Mouse (Mus musculus): ENCODE data around the gene Adgrb2.
A peak's percentile ranks its signal among the peaks of the same experiment; 100 is the strongest.

Gene Adgrb2

DNA sequence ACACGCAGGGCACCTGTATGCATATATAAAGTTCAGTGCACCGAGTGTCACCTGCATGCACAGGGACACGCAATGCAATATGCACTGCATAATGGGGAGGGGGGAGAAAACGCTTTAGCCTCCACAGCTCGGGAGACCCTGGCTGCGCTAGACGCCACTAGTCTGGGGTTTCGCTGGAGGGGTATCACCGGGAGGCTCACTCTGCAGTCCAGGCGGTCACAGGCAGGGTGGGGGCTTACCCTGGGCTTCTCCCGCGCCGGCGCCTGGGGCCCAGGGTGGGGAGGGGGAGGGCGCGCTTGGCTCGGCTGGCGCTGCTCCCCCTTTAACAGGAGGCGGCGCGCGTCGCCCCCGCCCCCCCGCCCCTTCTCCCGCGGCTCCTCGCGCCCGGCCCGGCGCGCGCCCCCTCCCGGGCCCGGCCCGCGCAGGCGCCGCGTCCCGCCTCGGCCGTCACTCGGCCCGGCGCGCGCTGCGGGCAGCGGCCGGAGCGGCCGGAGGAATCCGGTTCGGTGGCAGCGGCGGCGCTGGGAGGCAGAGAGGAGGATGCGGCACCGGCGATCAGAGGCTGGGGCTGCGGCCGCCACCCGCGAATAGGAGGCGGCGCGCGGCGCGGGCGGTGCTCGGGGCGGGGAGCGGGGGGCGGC lies at the start of gene Adgrb2:
Adgrb2 (plus strand) TSS at position 450 of the 641 bp plus-strand sequence.
- no peak for DNase-seq

DNA sequence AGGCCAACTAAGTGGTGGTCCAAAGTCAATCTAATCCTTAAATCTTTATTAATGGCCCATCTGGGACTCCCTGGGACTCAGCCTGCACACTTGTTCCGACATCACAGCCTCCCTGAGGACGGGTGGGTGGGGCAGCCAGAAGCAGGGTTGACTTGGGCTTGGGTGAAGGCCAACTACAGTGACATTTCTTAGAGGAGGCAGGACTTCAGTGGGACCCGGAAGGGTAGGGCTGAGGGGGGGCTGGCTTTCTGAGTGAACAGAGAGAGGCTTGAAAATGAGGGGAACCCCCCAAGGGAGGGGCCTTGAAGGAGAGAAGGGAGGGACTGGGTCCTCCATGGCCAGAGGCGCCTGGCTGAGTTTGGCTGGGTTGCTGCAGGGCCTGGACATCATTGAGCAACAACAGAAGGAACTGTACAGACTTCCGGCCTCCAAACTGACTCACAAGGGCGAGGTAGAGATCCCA lies 33.3 kb upstream of the Adgrb2 start:
- no peak for DNase-seq

GRCm38 (mm10) chr4:129952241-129952810 lies 32.3 kb upstream of the Adgrb2 start:
- no peak for DNase-seq

DNA sequence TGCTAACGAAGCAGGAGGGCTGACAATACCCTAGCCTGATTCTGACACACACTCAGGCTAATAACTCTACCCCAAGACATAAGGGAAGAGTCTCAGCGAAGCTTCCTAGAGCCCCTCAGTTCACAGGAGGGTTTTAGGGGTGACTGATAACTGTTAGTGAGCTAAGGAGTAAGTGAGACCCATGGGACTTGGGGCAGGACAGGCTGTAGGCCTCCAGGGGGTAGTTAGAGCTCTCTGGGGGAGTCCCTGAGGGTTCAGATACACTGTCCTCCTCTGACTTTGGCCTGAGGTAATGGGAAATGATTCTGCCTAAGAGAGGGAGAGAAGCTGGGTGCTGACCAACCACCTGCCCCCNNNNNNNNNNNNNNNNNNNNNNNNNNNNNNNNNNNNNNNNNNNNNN lies 30.1 kb upstream of the Adgrb2 start:
- no peak for DNase-seq

GRCm38 (mm10) chr4:129960180-129960944 lies 24.3 kb upstream of the Adgrb2 start:
- DNase-seq: peak; percentile 51

- DNase-seq: no peak
Observed at GRCm38 (mm10) chr4:129965294-129965693, 19.4 kb upstream of the Adgrb2 start.

DNA sequence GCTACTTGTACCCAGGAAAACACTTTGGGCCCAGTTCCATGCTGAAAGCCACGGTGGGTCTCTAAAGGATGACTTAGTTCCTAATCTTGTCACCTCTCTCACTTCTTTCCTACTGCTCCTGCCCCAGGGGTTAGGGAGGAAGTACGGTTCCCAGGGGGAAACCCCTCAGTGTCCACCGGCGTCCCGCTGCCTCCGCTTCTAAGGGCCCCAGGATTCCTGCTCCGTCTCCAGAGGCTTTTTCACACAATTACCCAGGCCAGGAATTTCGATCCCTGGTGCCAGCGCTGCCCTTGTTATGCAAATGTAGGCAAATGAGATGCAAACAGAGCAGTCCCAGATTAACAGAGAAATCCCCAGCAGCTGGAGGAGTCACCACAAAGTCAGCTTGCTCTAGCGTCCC lies 18.5 kb upstream of the Adgrb2 start:
- no peak for DNase-seq

DNA sequence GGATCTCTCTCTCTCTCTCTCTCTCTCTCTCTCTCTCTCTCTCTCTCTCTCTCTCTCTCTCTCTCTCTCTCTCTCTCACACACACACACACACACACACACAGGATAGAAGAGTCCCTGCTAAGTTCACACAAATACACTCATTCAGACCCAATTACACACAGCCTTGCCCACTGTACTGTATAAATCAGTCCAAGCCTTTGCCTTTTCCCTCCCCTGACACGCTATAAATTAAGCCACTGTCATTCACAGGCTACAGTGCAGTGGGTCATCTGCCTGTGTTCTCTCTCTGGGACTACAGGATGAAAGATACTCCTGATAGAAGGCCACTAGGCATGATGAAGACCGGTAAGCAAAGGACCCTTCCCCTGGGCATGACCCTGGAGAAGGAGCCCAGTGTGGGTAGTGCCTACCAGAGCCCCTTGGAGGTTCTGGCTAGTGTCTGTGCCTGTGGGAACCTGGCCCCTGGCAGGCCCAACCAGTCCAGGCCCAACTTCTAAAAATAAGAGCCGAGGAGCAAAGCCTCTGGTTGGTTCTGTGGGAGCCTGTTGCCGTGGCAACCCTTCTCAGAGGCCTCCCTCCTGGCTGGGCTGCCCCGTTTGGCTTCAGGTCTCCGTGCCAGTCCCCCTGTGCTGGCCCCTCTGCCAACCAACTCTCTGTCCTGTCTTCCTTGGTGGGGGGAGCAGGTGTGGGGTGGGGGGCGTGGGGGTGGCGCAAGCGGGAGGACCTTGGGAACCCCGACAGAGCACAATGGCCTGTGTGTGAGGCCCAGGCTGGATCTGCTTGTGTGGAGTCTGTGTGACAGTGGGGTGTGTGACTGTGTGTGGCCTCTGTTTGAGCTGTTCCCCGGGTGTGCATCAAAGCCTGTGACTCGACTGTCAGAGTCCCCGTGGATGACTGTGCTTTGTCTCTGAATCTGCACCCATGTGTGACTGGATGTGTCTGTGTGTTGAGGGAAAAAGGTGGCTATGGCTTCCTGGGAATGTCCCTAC lies 17.4 kb upstream of the Adgrb2 start:
- no peak for DNase-seq

DNA sequence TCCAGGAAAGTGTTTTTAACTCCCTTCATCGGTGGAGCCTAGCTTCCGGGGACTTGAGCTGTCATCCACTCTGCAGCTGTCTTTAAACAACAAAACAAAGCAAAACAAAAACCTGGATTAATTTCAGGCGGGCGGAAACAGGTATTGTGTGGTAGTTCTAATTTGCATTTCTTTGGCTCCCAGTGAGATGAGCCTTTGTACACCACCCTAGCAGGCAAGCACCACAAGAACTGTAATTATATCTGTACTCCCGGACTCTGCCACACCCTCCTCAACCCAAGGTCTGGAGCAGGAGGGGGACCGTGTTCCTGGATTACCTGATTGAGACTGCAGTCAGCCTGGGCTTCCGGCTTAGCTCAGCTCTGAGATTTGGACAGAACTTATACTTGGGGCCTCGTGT lies 14.5 kb upstream of the Adgrb2 start:
- DNase-seq: no peak

- DNase-seq: no peak
Observed at GRCm38 (mm10) chr4:129970861-129971260, 13.8 kb upstream of the Adgrb2 start.

GRCm38 (mm10) chr4:129971989-129972388 lies 12.7 kb upstream of the Adgrb2 start:
- no peak for DNase-seq

- DNase-seq: no peak
Observed at GRCm38 (mm10) chr4:129974285-129974684, 10.4 kb upstream of the Adgrb2 start.

DNA sequence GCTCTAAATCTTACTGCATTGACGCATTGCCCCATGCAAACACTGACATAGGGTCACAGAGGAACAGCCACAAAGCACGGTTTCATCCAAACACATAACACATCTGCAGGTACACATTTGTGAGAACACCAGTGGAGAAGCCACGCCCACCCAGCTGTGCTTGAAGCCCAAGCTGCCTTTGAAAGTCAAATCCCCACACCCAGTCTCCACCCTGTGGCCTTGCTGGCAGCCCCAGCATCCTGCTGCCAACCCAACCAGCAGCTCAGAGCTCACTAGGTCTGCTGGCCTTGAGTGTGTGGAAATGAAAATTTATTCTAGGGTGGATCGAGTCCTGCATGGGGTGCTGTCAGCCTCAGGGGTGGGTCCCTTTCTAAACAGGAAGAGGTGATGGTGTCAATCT lies 7.4 kb upstream of the Adgrb2 start:
- DNase-seq: no peak

- DNase-seq: no peak
Observed at GRCm38 (mm10) chr4:129978227-129978626, 6.4 kb upstream of the Adgrb2 start.

GRCm38 (mm10) chr4:129978930-129979329 lies 5.7 kb upstream of the Adgrb2 start:
- DNase-seq: no peak

GRCm38 (mm10) chr4:129981657-129982056 lies 3.0 kb upstream of the Adgrb2 start:
- DNase-seq: no peak

DNA sequence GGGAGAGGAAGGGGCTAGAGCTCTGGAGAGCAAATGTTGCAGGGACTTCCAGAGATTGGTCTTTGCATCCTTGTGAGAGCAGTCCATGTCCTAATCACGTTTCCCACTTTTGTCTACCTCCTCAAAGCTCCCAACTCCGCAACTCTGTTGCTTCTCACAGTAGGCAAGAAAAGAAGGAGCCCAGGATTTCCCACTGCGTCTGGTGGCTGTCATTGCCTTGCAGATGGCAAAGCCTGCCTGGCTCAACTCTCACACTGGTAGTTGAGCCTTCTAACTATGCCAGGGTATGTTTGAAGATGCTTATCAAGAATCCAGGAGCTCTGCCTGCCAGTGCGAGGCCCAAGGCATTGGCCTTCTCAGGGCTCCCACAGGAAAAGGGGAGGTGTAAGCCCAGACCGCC lies 1.6 kb upstream of the Adgrb2 start:
- DNase-seq: no peak

DNA sequence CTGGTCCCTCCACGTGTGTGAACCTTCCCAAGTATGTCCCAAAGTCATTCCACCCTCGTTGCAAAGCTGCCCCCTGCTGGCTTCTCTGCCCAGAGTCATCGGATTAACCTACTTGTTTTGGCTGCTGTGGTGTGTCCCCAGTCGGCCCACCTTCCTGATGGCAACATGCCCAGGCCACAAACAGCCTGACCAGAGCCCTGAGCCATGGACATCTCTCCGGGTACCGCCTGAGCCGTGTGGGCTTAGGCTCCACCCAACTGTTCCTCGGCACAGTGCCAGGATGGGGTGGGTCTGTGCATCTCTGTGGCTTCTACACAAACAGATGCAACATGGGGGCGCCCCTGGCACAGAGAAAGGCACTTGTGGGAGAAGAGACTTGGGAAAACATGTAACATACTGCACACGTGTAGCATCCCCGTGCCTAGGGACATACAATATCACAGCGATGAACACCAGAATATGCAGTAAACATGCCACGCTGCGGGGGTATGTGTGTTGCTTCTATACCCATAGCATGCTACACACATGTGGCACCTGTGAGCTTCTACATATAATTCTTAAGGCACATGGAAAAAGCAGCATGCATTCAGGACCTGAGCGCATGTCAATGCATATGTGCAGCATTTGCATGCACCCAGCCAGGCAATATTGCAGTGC lies 778 bp upstream of the Adgrb2 start:
- peak; percentile 47 for DNase-seq

DNA sequence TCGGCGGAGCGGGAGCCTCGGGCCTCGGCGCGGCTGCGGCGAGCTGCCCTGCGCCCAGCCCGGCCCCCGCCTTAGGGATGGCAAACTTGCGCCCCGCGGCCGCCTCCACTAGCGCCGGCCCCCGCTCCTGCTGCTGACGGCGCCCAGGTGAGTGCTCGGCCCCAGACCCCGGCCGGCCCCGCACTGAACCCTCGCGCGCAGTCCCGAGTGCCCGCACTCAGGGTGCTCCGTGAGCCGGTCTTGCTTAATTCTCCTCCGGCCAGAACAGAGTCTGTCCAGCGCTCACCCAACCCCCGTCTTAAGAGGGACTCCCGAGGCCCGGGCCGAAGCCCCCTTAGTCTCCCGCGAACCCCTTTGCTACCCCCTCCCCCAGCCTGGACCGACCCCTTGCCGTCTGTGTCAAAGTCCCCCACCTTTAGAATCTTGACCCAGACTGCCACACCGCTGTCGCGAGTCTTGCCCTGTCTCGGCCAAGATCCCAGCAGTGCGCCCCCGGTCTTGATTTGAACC lies 546 bp downstream of the Adgrb2 start:
- no peak for DNase-seq

GRCm38 (mm10) chr4:129985671-129986441 lies 1.2 kb downstream of the Adgrb2 start:
- DNase-seq: peak; percentile 37

GRCm38 (mm10) chr4:129987825-129988504 lies 3.3 kb downstream of the Adgrb2 start:
- peak; percentile 33 for DNase-seq
